Mouse (Mus musculus) spleen, postnatal 4 days (tissue): Measurements from ENCODE around the gene Rpl10-ps3.

Source experiments
- DNase-seq, 2 experiments: peaks; one replicate each; pipeline ENCODE4 v3.0.0; 2022; ENCODE audit warnings: low spot score in 2 of 2

Rpl10-ps3 gene

DNA sequence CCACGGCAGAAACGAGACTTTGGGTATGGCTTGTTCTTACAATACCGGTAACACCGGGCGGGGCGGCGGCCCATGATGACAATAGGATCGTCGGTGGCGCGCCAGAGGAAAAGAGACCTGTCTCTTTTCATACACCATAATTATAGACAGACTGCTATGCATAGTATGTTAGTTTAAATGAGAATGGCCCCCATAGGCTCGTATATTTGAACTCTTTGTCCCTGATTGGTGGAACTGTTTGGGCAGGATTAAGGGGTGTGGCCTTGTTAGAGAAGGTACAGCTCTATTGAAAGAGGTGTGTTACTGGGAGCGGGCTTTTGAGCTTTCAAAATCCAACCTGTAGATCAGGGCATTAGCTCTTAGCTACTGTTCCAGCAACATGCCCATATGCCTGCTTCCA, at the start of gene Rpl10-ps3:
Gene Rpl10-ps3, minus strand, starts transcription at position 101 of the 400 bp plus-strand sequence.
- no peak for DNase-seq

GRCm38 (mm10) chr9:50375598-50375997, 30.8 kb upstream of the Rpl10-ps3 start:
- DNase-seq, result no peak

GRCm38 (mm10) chr9:50374666-50375065, 29.9 kb upstream of the Rpl10-ps3 start:
- no peak for DNase-seq

DNA sequence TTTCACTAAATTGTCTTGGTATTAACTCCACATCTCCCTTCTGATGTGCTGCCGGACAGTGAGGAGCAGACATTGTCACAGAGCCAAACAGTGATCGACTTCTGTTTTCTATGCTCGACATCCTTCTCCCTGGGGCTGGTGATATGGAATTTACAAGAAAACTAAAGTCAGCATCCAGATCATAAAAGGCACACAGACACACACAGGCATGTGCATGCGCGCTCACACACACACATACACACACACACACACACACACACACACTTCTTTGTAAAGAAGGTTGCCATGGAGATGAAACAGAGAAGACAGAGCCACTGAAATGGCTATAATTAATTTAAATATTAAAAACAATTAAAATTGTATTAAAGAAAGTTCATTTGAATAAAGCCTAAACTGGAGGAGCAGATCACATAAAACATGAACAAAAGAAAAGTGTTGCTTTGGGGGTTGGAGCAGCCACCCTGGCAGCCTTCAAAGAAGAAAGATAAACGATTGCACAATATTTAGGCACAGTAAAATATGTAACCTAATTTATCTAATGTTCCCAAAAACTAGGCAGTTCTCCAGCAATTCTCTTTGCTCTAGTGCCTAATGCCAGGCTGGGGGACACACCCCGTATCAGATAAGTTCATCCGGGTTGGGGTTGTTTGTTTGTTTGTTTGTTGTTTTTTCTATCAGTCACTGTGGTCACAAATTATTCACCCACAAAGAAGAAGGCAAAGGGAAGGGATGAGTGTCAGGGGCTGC, 24.0 kb upstream of the Rpl10-ps3 start:
- no peak for DNase-seq

DNA sequence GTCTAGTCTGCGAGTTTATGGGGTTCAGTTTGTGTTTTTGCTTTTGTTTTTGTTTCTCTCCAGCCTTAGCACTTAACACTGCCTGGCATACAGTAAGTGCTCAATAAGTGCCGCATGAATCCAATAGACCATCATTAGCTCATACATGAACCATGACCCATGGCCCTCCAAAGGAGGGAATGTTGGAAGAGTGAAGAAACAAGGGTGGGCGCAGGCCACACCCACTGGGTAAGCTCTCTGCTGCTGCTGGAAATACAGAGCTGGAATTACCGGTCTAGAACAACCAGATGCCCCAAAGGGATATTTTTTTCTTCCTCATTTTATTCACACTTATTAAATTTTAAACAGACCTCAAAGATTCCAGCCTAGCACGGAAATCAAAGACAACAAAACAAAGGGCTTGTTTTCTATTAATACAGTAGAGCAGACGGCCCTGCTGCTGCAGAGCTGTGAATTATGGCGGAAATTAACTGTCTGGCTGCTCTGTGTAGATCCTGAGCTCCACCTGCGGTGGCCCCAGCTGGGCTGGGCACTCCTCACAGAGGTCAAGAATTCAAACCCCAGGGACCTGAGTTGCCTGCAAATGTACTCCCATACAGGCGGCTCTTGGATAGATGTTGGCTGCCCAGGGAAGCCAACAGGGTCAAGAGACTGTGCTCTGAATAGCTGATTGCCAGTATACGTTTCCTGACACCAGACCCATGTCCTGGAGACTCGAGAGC, 20.5 kb upstream of the Rpl10-ps3 start:
- DNase-seq, result no peak

DNA sequence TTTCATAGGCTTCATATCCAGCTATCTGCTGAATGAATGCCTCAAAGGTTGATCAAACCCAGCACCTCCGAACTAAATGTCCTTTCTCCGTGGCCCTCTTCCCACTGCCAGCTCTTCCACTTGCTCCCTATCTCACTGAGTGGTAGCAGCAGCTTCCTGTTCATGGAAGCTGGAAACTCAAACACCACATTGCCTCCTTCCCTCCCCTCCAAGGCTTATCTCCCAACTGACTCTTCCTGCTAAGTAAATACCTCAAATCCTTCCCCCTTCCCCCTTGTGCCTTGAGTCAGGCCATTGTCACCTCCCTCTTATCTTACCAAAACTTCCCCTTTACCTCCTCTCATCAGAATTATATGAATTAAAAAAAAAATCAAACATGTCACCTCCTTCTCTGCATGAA, 19.2 kb upstream of the Rpl10-ps3 start:
- DNase-seq, result no peak

DNA sequence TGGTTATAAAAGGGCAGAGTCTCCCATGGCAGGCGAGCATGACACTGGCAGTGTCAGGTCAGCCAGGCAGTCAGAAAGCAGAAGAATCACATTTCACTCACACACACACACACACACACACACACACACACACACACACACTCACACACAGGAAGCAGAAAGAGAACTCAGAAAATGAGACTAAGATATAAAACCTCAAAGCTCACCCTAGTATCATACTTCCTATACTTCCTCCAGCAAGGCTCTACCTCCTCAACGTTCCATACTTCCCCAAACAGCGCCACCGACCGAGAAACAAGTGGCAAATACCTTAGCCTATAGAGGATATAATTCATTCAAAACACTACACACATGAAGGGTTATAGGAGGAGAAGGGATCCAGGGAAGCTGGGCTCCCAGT, 18.5 kb upstream of the Rpl10-ps3 start:
- DNase-seq, result no peak

- no peak for DNase-seq
Observed at GRCm38 (mm10) chr9:50362556-50362955, 17.8 kb upstream of the Rpl10-ps3 start.

GRCm38 (mm10) chr9:50360370-50360769, 15.6 kb upstream of the Rpl10-ps3 start:
- DNase-seq, result no peak

DNA sequence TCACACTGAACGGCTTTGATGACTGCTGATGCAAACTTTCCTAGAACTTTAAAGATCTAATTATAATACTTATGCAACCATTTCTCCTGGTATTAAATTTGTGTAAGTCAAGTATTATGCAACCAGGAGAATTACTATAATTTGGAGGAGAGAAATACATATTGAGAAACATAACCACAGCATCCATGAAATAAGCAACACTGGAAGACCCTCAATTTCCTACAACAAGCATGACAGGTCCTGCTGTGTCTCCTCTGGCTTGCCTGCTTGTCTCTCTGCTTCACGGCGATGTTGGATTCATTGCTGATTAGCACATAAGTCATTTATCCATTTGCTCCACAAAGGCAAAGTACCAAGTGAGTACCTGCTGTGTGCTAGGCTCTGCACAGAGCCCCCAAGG, 12.6 kb upstream of the Rpl10-ps3 start:
- no peak for DNase-seq

DNA sequence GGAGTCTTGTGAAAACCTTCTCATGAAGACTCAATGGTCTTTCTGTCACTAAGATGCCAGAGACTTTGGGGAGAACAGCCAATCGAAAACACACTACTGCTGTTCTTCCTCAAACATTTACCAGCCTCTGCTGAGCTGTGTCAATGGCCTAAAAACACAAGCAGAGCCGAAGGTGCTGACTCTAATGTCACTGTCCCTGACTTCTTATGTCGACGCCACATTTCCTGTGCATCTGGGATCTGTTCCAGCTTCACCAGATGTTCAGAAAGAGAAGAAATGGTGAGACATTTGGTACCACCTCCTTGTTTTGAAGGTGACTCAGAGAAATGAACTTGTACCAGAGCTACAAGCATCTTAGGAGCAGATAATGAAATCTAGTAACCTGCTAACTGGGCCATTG, 7.0 kb upstream of the Rpl10-ps3 start:
- DNase-seq, result no peak

- DNase-seq, result no peak
Observed at GRCm38 (mm10) chr9:50350571-50350970, 5.8 kb upstream of the Rpl10-ps3 start.

DNA sequence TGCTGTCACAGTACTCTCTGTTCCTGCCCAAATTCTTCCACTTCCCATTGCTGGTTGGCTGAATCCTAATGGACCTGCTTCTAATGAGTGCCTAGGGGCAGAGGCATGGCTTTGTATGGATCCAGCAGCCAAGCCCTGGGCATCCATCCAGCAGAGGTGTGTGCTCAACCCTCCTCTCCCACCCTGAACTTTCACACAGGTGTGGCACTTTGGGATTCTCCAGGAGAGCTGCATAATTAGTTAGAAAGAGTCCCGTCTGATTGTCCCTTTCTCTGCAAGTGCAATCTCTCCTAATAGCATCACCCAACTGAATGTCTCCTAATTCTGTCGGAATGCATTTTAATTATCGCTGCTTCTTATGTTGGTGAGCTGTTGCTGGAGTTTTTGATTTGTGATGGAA, 4.4 kb upstream of the Rpl10-ps3 start:
- no peak for DNase-seq

DNA sequence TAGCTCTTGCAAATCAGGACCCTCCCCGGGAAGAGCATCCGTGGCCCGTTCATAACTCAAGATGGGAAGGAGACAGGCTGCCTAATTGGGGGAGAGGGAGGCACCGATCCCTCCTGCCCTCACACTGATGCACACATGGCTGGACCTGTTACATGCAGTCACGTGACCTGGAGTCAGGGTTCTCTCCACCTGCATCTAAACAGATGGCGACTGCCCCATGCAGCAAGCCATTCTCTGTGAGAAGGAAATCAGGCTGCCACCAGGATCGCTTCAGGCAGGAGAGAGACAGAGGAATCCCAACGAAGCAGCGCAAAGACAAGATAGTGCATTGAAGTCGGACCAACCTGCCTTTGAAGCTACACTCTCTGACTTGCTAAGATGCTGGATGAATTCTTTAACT, 3.5 kb upstream of the Rpl10-ps3 start:
- DNase-seq, result no peak

GRCm38 (mm10) chr9:50335539-50336325, 9.0 kb downstream of the Rpl10-ps3 start:
- no peak for DNase-seq

- DNase-seq, result no peak
Observed at GRCm38 (mm10) chr9:50333413-50333812, 11.4 kb downstream of the Rpl10-ps3 start.

GRCm38 (mm10) chr9:50324355-50325225, 20.2 kb downstream of the Rpl10-ps3 start:
- DNase-seq, result no peak

GRCm38 (mm10) chr9:50320729-50321128, 24.0 kb downstream of the Rpl10-ps3 start:
- no peak for DNase-seq

GRCm38 (mm10) chr9:50319506-50319905, 25.3 kb downstream of the Rpl10-ps3 start:
- no peak for DNase-seq

- DNase-seq, result no peak
Observed at GRCm38 (mm10) chr9:50317299-50317698, 27.5 kb downstream of the Rpl10-ps3 start.

GRCm38 (mm10) chr9:50315650-50316049, 29.1 kb downstream of the Rpl10-ps3 start:
- DNase-seq, result no peak
